Mouse (Mus musculus) liver, embryonic 18 days (tissue): ENCODE results near the gene Limk2. TPM values are rescaled to one million over a fixed set of nuclear protein-coding genes. Genes with fewer than 3 reads are reported as not detected.

Source experiments
- polyA plus RNA-seq: library from polyadenylated mRNA; depleted of rRNA; stranded (reverse); fragments of >200 nt; gene quantifications from 2 replicates; pipeline ENCODE4 v1.2.3, GENCODE M21; 2012; rRNA removed

Limk2 gene
- 7.5 and 8.3 TPM in 2 replicates for polyA plus RNA-seq

GRCm38 (mm10) chr11:3408997-3409732 is at the start of gene Limk2:
Limk2 (minus strand) TSS chr11:3409189.

GRCm38 (mm10) chr11:3452167-3452639 is 43.2 kb upstream of the Limk2 start, which contains the start of gene Rnf185:
Rnf185 (minus strand) TSS chr11:3452363.

GRCm38 (mm10) chr11:3329891-3330451 is 79.0 kb downstream of the Limk2 start, which contains the start of gene Pik3ip1:
Pik3ip1 (plus strand) TSS chr11:3330401.

Other genes with a start within 250 kb of the Limk2 start
- 5.4 and 6.8 TPM in 2 replicates for gene Sfi1, start 215.7 kb downstream of the Limk2 start, polyA plus RNA-seq
- gene Eif4enif1, start 206.8 kb downstream of the Limk2 start, polyA plus RNA-seq: 26.2 and 27.7 TPM in 2 replicates
- 31.8 and 32.1 TPM in 2 replicates for gene Drg1, start 142.8 kb downstream of the Limk2 start, polyA plus RNA-seq
- gene Patz1, start 120.3 kb downstream of the Limk2 start, polyA plus RNA-seq: 10.9 and 12.1 TPM in 2 replicates
- gene Pik3ip1, start 78.8 kb downstream of the Limk2 start, polyA plus RNA-seq: 1.7 and 1.8 TPM in 2 replicates
- 10.4 and 11.3 TPM in 2 replicates for gene Rnf185, start 43.2 kb upstream of the Limk2 start, polyA plus RNA-seq
- 0.07 TPM in 2 replicates for gene Pla2g3, start 79.1 kb upstream of the Limk2 start, polyA plus RNA-seq
- 0.81 and 1.1 TPM in 2 replicates for gene Inpp5j, start 95.6 kb upstream of the Limk2 start, polyA plus RNA-seq
- gene Selenom, start 105.5 kb upstream of the Limk2 start, polyA plus RNA-seq: 11.6 and 13.5 TPM in 2 replicates
- gene Smtn, start 131.4 kb upstream of the Limk2 start, polyA plus RNA-seq: 3.0 and 3.1 TPM in 2 replicates
- gene Morc2a, start 240.0 kb upstream of the Limk2 start, polyA plus RNA-seq: 5.4 and 6.4 TPM in 2 replicates